Mouse (Mus musculus) cerebellum, adult 9-10 months (tissue): ENCODE measurements around the gene Tbrg4.

ENCODE experiments used
- DNase-seq: peaks from one replicate; pipeline ENCODE4 v3.0.0; 2022

Gene Tbrg4

GRCm38 (mm10) chr11:6615250-6616205 is 10.3 kb downstream of the Tbrg4 start:
- DNase-seq, result no peak

- peak; percentile 89 for DNase-seq
Observed at GRCm38 (mm10) chr11:6605491-6606399, 20.1 kb downstream of the Tbrg4 start, which contains the start of gene Nacad. Gene Nacad (minus strand): TSS chr11:6606053.

DNA sequence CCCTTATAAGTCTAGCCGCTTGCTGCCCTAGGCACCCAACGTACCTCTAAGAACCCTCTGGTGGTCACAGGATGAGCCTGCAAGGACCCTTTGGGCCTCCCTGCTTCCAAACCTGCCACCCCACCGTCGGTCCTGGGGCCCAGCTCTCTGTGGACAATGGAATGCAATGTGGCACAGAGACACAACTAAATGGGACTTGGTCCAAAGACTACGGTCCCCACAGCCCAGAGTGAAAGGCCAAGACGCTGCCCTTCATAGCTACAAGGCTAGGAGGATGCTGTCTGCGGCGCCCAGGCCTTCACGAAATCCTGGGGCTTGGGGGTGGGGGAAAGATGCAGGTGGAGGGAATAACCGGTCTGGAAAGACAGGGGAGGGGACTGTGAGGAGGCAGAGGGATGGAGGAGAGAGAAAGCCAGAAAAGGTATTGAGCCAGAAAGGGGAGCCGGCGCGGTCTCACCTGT is 20.8 kb downstream of the Tbrg4 start:
- DNase-seq, result peak; percentile 77

DNA sequence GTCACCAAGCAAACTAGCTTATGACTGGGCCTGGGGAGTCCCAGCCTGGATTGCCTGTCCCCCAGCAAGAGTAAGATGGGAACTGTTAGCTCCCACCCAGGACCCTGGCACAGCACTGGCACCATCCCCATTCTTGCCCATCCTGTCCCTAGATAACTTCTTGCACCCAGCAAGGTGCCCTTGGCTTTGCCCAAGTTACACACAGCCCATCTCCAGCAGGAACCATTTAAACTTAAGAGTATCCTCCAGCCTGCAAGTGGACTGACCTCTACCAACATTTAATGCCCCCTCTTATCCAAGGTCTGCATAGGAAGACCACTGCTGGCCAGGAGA is 21.3 kb downstream of the Tbrg4 start:
- DNase-seq, result peak; percentile 64

DNA sequence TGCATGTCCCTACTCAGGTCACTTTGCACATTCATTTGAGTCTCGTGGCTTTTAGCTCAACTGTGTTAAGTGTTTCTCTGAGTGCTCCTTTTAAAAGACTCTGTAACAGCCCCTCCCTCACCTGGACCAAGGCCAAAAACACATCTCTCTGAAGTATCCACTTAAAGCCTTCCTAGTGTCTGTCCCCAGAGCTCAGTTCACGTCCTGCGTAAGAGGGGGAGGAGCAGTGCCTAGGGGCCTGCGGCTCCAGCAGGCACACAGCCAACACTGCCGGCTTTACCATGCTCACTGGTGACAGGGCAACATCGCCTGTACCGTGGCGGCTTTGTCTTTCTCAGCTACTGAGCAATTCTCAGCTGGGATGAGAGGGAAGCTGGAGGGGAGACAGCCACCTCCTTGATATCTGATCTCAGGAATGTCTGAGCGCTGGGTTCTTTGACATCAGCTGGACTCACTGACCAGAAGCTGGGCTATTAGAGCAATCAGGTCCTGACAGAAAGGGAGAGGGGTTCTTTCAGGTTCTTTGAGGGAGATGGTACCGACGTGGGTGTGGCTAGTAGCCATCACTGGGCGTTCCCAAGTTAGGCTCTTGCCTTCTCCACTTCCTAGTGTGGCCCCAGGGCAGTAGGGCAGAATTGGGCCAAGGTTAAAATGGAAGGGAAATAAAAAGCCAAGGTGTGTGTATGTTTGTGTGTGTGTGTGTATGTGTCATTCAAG is 21.8 kb downstream of the Tbrg4 start:
- peak; percentile 81 for DNase-seq

- no peak for DNase-seq
Observed at GRCm38 (mm10) chr11:6603224-6603623, 22.6 kb downstream of the Tbrg4 start.

GRCm38 (mm10) chr11:6602662-6603061 is 23.2 kb downstream of the Tbrg4 start:
- no peak for DNase-seq

GRCm38 (mm10) chr11:6601649-6602480 is 24.0 kb downstream of the Tbrg4 start:
- DNase-seq, result no peak

DNA sequence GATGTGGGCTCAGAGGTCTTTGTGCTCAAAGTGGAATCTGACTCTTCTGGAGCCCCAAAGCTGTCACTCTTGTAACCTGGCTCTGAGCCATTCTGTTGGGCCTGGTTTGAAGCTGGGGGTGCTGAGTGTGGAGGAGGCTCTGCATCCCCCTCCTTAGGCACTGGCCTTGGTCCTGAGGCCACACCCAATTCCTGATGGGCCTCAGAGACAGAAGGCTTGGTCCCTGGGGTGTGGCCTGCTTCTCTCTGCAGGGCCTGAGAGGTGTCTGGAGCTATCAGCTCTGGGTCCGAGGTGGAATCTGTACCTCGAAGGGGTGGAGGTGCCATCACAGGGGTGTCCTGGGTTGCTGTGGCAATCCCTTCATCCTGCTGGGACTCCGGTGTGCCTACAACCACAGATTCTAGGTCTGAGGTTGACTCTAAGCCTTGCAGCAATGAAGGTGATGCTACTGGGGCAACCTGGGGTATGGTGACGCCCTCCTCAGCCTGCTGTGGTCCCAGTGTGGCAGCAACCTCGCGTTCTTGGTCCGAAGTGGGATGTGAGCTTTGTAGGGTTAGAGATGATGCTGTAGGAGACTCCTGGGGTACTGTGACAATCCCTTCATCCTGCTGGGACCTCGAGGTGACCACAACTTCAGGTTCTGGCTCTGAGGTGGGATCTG is 25.5 kb downstream of the Tbrg4 start:
- DNase-seq, result no peak

GRCm38 (mm10) chr11:6599831-6600230 is 26.0 kb downstream of the Tbrg4 start:
- DNase-seq, result peak; percentile 38

DNA sequence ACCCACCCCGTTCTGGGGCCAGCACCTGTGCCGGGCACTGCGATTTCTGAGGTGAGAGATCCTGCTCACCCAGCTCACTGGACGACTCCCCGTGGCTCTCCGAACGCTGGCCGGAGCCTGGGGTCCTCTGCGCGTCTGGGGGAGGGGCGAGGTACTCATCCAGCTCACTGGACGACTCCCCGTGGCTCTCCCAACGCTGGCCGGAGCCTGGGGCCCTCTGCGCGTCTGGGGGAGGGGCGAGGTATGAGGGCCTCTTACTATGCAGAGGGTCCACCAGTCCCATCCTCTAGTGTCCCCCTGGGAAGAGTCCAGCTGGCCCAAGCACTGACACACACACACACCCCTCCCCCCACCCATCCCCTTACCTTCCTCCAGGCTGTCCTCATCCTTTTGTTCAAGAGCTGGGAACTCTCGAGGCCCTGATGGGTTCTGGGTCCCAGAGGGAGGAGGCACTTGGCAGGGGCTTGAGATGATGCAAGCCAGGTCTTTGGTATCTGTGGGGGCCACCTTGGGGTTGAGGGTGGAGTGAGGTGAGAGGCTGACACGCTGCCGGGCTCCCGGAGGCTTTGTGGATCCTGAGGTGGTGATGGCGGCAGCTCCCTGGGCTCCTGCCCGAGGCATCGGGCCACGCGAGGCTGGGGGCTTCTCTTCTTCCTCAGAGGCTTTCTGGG is 26.7 kb downstream of the Tbrg4 start:
- peak; percentile 53 for DNase-seq

DNA sequence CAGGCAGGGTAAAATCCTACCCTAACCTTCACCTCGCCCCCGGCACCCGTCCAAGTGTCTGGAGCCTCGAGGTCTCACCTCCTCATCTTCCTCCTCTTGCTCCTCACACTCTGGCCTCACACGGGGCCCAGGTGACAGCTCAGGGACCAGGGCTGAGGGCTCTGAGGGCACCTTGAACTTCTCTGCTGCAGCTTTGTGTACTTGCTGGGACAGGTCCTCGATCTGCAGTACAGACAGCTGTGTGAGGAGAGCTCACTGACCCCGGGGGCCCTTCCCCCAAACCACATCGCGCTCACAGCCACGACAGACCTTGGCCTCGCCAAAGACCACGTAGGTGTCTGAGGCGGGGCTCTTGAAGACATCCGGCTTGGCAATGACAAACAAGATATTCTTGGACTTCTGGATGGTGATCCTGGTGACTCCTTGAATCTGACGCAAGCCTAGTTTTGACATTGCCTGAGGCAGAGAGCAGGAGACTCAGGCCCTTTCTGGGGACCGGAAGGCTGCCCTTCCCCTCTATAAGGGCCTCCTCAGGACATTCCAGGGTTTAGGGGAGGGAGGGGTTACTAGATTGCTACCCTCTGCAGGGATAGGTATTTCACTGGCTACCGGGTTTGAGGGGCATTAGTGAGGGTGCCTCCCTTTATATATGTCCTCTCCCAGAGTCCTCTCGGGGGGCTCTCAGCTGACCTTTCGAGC is 27.5 kb downstream of the Tbrg4 start:
- DNase-seq, result no peak

DNA sequence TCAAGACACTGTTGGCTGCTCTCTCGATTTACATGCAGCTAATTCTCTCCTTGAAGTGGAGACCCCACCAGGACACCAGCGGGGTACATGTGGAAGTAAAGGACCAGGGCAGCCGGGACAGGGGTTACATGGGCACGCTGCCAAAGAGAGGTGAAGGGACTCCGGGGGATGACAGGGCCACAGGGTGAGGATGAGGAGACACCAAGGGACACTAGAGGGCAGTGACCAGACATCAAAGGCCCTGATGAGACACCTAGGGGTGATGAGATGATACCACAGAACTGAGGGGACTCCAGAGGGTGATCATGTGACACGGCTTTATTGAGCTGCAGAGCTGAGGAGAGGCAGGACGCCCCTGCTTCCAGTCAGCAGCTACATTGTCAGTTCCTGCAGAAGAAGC is 28.3 kb downstream of the Tbrg4 start:
- no peak for DNase-seq

GRCm38 (mm10) chr11:6596616-6597015 is 29.3 kb downstream of the Tbrg4 start:
- no peak for DNase-seq

DNA sequence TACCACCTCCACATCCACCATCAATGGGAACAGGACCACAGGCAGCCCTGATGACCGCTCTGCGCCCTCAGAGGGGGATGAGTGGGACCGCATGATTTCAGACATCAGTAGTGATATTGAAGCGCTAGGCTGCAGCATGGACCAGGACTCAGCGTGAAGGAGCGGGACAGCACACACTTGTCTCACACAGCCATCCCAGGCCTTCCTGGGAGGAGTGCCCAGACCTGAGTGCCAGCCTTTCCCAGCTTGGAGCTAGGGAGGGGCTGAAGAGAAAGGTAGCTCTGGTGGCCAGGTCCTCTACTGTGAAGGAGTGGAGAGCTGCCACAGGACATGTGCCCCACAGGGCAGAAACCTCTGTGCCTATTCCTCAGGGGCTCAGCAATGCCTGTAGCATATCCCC is 29.7 kb downstream of the Tbrg4 start:
- DNase-seq, result peak; percentile 51

- DNase-seq, result no peak
Observed at GRCm38 (mm10) chr11:6595339-6595738, 30.5 kb downstream of the Tbrg4 start.

- peak; percentile 57 for DNase-seq
Observed at GRCm38 (mm10) chr11:6594845-6595244, 31.0 kb downstream of the Tbrg4 start.

DNA sequence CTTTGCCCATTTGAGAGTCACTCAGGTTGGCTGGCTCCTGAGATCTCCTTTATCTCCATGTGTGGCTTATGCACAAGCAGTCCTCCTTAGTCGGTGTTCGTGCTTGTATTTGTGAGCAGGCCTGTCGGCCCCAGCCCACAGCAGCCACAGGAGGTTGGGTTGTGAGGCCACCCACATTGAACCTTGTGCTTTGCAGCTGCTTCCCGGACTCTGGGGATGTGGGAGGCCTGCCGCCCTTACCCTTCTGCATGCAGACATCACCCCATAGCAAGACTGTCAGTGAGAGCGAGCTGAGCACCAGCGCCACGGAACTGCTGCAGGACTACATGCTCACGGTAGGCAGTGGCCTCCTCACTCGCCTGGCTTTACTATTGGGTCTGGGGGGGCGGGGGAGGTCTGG is 32.5 kb downstream of the Tbrg4 start:
- DNase-seq, result no peak

- no peak for DNase-seq
Observed at GRCm38 (mm10) chr11:6590933-6591675, 34.8 kb downstream of the Tbrg4 start.
